Mouse (Mus musculus) cerebellum, adult 9-11 months (tissue): ENCODE results near the gene Gna13.

Experiments
- DNase-seq: peaks from one replicate; pipeline ENCODE4 v3.0.0; 2022

The Gna13 gene

DNA sequence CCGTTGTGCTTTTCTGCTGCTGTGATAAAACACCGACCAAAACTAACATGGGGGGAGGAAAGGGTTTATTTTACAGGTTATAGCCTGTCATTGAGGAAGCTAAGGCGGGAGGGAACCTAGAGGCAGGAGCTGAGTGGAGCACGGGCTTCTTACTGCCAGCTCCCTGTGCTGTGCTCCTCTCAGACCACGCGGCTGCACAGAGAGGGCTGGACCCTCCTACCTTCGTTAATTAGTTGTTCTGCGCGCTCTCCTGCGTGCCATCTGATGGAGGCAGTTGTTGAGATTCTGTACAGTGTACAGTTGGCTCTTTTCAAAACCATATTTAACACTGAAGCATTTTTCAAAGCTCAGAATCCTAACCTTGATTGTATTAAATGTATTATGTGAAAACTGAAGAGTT, 14.8 kb downstream of the Gna13 start:
- DNase-seq, result no peak

DNA sequence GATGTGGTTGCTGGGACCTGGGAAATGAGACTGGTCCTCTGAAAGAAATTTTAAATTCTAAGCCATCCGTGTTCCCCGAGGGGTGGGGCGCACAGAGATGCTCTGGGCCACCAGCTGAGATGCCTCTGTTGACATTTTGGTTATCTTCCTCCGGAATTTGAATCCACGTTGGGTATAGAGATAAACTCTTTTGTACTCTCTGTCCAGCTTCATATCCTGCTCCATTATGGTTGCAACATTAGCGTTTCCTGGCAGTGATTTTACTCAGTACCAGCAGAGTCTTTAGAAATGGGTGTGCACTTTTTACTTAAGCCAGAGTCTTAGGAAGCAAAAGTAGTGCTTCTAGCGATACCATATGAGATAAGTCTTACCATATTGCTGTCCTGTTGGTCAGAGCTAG, 15.4 kb downstream of the Gna13 start:
- DNase-seq, result no peak

DNA sequence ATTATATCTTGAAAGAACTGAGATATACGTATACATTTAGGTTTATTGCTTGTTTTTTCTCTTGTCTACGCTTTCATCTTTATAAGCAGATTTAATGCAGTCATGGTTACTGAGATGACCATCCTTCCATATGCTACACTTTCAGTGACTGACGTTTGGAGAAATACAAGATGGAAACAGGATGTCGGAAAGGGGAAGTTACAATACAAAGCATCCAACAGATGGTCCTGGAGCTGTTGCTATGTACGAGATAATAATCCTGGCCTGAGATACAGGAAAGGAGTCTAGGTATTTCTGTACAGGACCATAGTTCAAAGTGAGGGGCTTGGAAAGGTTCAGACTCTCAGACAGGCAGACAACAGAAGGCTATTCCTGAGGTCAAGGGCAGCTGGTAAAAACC, 18.0 kb downstream of the Gna13 start:
- DNase-seq, result no peak

GRCm38 (mm10) chr11:109385296-109385695, 22.7 kb downstream of the Gna13 start:
- no peak for DNase-seq

DNA sequence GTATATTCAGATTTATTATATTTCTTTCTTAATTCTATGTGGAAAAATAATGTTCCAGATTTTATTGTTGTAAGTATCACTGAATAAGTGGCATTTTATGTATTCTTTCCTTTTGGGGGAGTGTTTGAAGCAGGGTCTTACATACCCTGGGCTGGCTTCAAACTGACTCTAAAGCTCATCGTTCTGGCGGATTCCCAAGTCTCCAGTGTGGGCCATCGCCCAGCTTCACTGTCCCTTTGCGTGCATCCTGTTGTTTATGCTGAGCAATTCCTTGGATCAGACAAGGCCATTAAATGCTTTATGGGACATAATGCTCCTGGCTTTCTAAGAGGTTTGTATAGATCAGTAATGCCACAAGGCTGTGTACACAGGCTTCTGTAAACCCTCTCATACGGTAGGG, 26.4 kb downstream of the Gna13 start:
- DNase-seq, result no peak

GRCm38 (mm10) chr11:109391200-109391599, 28.6 kb downstream of the Gna13 start:
- DNase-seq, result no peak

- DNase-seq, result no peak
These were observed 29.1 kb downstream of the Gna13 start for GRCm38 (mm10) chr11:109391760-109392159.

- DNase-seq, result no peak
These were observed 30.0 kb downstream of the Gna13 start for GRCm38 (mm10) chr11:109392601-109393000.

- no peak for DNase-seq
These were observed 32.1 kb downstream of the Gna13 start for GRCm38 (mm10) chr11:109394758-109395157.

- no peak for DNase-seq
These were observed 32.7 kb downstream of the Gna13 start for GRCm38 (mm10) chr11:109395291-109395690.

- DNase-seq, result no peak
These were observed 43.8 kb downstream of the Gna13 start for GRCm38 (mm10) chr11:109406431-109406830.

DNA sequence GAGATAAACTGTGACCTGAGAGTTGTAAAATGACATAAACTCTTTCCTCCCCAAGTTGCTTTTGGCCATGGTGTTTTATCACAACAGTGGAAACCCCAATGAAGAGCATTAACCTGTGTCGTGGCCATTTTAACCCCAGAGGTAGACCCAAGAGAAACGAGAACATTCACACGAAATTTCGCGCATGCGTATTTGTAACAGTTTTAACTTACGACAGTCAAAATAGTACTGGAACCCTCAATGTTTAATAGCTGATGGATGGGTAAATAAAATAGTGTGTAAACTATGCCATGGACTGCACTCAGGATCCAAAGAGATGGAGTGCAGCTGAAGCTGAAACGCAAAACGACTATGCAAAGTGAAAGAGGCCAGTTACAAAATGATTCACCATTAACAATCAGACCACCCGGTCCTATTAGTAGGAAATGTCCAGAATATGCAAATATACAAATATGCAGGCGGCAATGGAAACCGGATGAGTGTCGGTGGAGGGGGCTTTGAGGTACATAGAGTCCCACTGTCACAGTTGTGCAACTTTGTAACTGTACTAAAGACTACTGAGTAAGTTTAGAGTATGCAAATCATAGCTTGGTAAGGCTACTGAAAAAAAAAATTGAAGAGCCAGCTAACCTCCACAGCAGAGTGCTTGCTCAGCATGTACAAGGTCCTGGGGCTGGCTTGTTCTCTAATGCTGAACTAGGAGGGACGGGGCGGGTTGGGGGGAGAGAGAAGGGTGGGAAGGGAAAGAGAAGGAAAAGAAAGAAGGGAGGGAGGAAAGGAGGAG, 47.8 kb downstream of the Gna13 start:
- no peak for DNase-seq

- DNase-seq, result no peak
These were observed 51.0 kb downstream of the Gna13 start, which contains the start of gene 9930022D16Rik for GRCm38 (mm10) chr11:109413617-109414016. TSS of gene 9930022D16Rik (plus strand) at chr11:109413917.

DNA sequence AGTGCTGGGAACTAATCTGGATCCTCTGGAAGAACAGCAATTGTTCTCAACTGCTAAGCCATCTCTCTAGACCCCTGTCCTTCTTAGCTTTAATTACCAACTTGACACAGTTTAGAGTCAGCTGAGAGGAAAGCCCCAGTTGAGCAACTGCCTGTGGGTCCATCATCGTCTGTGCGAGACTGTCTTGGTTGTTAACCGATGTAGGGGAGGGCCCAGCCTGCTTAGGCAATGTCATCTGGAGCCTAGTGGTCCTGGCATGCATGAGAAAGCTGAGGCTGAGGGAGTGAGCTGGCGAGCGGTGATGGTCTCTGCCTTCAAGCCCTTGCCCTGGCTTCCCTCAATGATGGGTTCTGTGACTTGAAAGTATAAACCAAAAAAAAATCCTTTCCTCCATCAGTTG, 52.2 kb downstream of the Gna13 start:
- DNase-seq, result no peak

GRCm38 (mm10) chr11:109416709-109417420, 54.2 kb downstream of the Gna13 start:
- no peak for DNase-seq

GRCm38 (mm10) chr11:109417472-109418040, 54.9 kb downstream of the Gna13 start:
- no peak for DNase-seq

GRCm38 (mm10) chr11:109419461-109419860, 56.8 kb downstream of the Gna13 start:
- no peak for DNase-seq

GRCm38 (mm10) chr11:109419961-109420566, 57.4 kb downstream of the Gna13 start:
- no peak for DNase-seq

- no peak for DNase-seq
These were observed 57.9 kb downstream of the Gna13 start for GRCm38 (mm10) chr11:109420567-109420962.

DNA sequence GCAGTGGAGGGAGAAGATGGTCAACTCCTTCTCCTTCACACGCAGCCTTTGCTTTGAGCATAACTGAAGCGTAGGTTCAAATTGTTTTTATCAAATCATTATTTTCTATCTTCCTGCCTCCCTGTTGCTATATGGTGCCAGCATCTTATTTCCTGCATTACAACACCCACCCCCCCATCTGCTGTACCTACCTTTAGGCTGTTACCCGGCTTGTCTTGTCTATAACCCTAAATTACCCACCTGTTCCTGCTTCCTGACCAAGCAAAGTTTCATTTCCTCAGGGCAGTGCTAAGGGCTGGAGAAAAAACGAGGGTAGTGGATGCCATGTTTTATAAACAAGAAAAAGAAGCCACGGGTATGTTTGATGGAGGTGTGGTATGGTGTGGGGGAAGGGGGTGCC, 58.6 kb downstream of the Gna13 start:
- no peak for DNase-seq

GRCm38 (mm10) chr11:109422263-109422662, 59.6 kb downstream of the Gna13 start:
- no peak for DNase-seq

GRCm38 (mm10) chr11:109423294-109423693, 60.7 kb downstream of the Gna13 start:
- no peak for DNase-seq
